In genomic region chr5:65875269-65875668, GRCm38 (mm10) we compare ENCODE assay signal across 21 mouse cellular contexts. TPM values are rescaled to one million over a fixed set of nuclear protein-coding genes. Genes with fewer than 3 reads are reported as not detected.
A peak's percentile ranks its signal among the peaks of the same experiment; 100 is the strongest.
DNase-seq lines count a peak whose midpoint lies in the region.
"Had no signal": no experiment of that assay in that cellular context is flagged by ENCODE, and none has a peak within 500 bp of the region (broad histone marks: within the 10 kb centered on the region; RNA-seq: fewer than 3 reads in every experiment).

No protein-coding gene starts in this region.

- peak; percentile 22 for DNase-seq in thymus, postnatal 0 days (ENCODE audit: low spot score)
- DNase-seq in thymus, postnatal 14 days = no peak
- peak; percentile 57 for DNase-seq in induced T-regulatory cell, adult 2 months (ENCODE audit: low read depth)
- DNase-seq in naive thymus-derived CD4-positive, alpha-beta T cell, adult 2 months (ENCODE audit: low read depth) = peak; percentile 56
- no peak for DNase-seq in urinary bladder, adult 18-20 months (ENCODE audit: low spot score in 2 of 2)
- no peak for DNase-seq in right cerebral cortex, postnatal 25 days
- DNase-seq: adrenal gland, adult 8-10 months; adrenal gland, postnatal 14 days; adrenal gland, postnatal 36 days; cerebellum, adult 11-12 months; cerebellum, adult 2 months; cerebellum, adult 9-10 months; cerebellum, postnatal 10 days; cerebellum, postnatal 25 days had no signal

RNA-seq across cellular contexts. Expression of gene Rhoh, which starts 14.3 kb away (rescaled TPM):
- polyA plus RNA-seq in thymus, postnatal 0 days (2015; fragmentation: Nextera tagmentation; extraction: Ambion mirVana) = 174 and 206 TPM in 2 replicates
- polyA plus RNA-seq: C2C12, G1E had no signal

RNA-seq across cellular contexts. Expression of gene Chrna9, which starts 59.5 kb away (rescaled TPM):
- polyA plus RNA-seq in thymus, postnatal 0 days (2015; fragmentation: Nextera tagmentation; extraction: Ambion mirVana) = 244 and 286 TPM in 2 replicates
- polyA plus RNA-seq: C2C12; cerebellum, adult 2 months; cortical plate, adult 2 months; forebrain, embryonic 11.5 days; forebrain, embryonic 13.5 days; forebrain, embryonic 15.5 days; G1E; Patski had no signal

Comparison
In these comparisons a context has a peak if more than half of its experiments do, and no peak if none do; other contexts are left out.
1. DNase-seq: peak in thymus, postnatal 0 days (single experiment), induced T-regulatory cell, adult 2 months (single experiment) and naive thymus-derived CD4-positive, alpha-beta T cell, adult 2 months (single experiment); none in thymus, postnatal 14 days (single experiment), urinary bladder, adult 18-20 months (0 of 2) and right cerebral cortex, postnatal 25 days (single experiment).